Mouse (Mus musculus): ENCODE measurements around the gene Glp1r. TPM values are rescaled to one million over a fixed set of nuclear protein-coding genes. Genes with fewer than 3 reads are reported as not detected.
A peak's percentile ranks its signal among the peaks of the same experiment; 100 is the strongest.

Glp1r gene
- polyA plus RNA-seq (2012; rRNA removed) = 0.25 and 0.31 TPM in 2 replicates

GRCm38 (mm10) chr17:30901627-30902026 lies at the start of gene Glp1r:
Gene Glp1r (plus strand): TSS chr17:30901817.
- Histone ChIP-seq H3K4me1 (ENCODE audit: control insufficient read depth, insufficient read depth, low read length) (peaks cover 6% of the 10 kb centered on the region), H3K27ac (ENCODE audit: control insufficient read depth, insufficient read depth, low read depth, low read length) (no peak within 1 kb of the TSS), H3K27me3 (ENCODE audit: control insufficient read depth, insufficient read depth, low read length) (peaks cover 3% of the 10 kb centered on the region; the same call in 1 of the 2 replicates), H3K36me3 (ENCODE audit: control insufficient read depth, insufficient read depth, low read length) (no peaks in the 10 kb centered on the region), H3K4me3 (ENCODE audit: control insufficient read depth, low read depth, low read length) (no peak within 1 kb of the TSS; the same call in 1 of the 2 replicates)
- TF ChIP-seq CTCF (IDR thresholded peaks at IDR 0.05; ENCODE audit: control insufficient read depth, insufficient read depth, insufficient replicate concordance, low read depth, low read length) (no peak), POLR2A (IDR thresholded peaks at IDR 0.05; ENCODE audit: control insufficient read depth, low read depth, low read length) (no peak)

- no peak overlapping the region for H3K27ac ChIP-seq (ENCODE audit: control insufficient read depth, insufficient read depth, low read depth, low read length)
- peaks cover 2% of the 10 kb centered on the region for H3K36me3 ChIP-seq (ENCODE audit: control insufficient read depth, insufficient read depth, low read length)
- TF ChIP-seq CTCF (IDR thresholded peaks at IDR 0.05; ENCODE audit: control insufficient read depth, insufficient read depth, insufficient replicate concordance, low read depth, low read length) (peak; percentile 13; the same call in 1 of the 2 replicates), POLR2A (IDR thresholded peaks at IDR 0.05; ENCODE audit: control insufficient read depth, low read depth, low read length) (no peak)
- H3K4me3 ChIP-seq (ENCODE audit: control insufficient read depth, low read depth, low read length) = no peak overlapping the region
- H3K4me1 ChIP-seq (ENCODE audit: control insufficient read depth, insufficient read depth, low read length) = no peaks in the 10 kb centered on the region
- H3K27me3 ChIP-seq (ENCODE audit: control insufficient read depth, insufficient read depth, low read length) = no peaks in the 10 kb centered on the region
Observed at GRCm38 (mm10) chr17:30852345-30852744, 49.3 kb upstream of the Glp1r start.

- Histone ChIP-seq H3K4me1 (ENCODE audit: control insufficient read depth, insufficient read depth, low read length) (no peaks in the 10 kb centered on the region), H3K4me3 (ENCODE audit: control insufficient read depth, low read depth, low read length) (peak overlapping the region; percentile 52; the same call in 1 of the 2 replicates), H3K36me3 (ENCODE audit: control insufficient read depth, insufficient read depth, low read length) (peaks cover 2% of the 10 kb centered on the region), H3K27me3 (ENCODE audit: control insufficient read depth, insufficient read depth, low read length) (no peaks in the 10 kb centered on the region), H3K27ac (ENCODE audit: control insufficient read depth, insufficient read depth, low read depth, low read length) (peak overlapping the region; percentile 71)
- TF ChIP-seq POLR2A (IDR thresholded peaks at IDR 0.05; ENCODE audit: control insufficient read depth, low read depth, low read length) (peak; percentile 37; the same call in 1 of the 2 replicates), CTCF (IDR thresholded peaks at IDR 0.05; ENCODE audit: control insufficient read depth, insufficient read depth, insufficient replicate concordance, low read depth, low read length) (peak; percentile 4; the same call in 1 of the 2 replicates)
Observed at GRCm38 (mm10) chr17:30857347-30857746, 44.3 kb upstream of the Glp1r start.

GRCm38 (mm10) chr17:30858586-30859259 lies 42.9 kb upstream of the Glp1r start:
- no peaks in the 10 kb centered on the region for H3K4me1 ChIP-seq (ENCODE audit: control insufficient read depth, insufficient read depth, low read length)
- peak overlapping the region; percentile 23; the same call in 1 of the 2 replicates for H3K4me3 ChIP-seq (ENCODE audit: control insufficient read depth, low read depth, low read length)
- H3K36me3 ChIP-seq (ENCODE audit: control insufficient read depth, insufficient read depth, low read length) = peaks cover 2% of the 10 kb centered on the region
- 0 out of 2 replicates have a peak overlapping the region, but pooled peaks have one; percentile 10 for H3K27ac ChIP-seq (ENCODE audit: control insufficient read depth, insufficient read depth, low read depth, low read length)
- H3K27me3 ChIP-seq (ENCODE audit: control insufficient read depth, insufficient read depth, low read length) = no peaks in the 10 kb centered on the region
- TF ChIP-seq POLR2A (IDR thresholded peaks at IDR 0.05; ENCODE audit: control insufficient read depth, low read depth, low read length) = no peak
- no peak for TF ChIP-seq CTCF (IDR thresholded peaks at IDR 0.05; ENCODE audit: control insufficient read depth, insufficient read depth, insufficient replicate concordance, low read depth, low read length)

GRCm38 (mm10) chr17:30859989-30860585 lies 41.5 kb upstream of the Glp1r start:
- no peaks in the 10 kb centered on the region for H3K27me3 ChIP-seq (ENCODE audit: control insufficient read depth, insufficient read depth, low read length)
- H3K4me1 ChIP-seq (ENCODE audit: control insufficient read depth, insufficient read depth, low read length) = no peaks in the 10 kb centered on the region
- TF ChIP-seq POLR2A (IDR thresholded peaks at IDR 0.05; ENCODE audit: control insufficient read depth, low read depth, low read length) (no peak), CTCF (IDR thresholded peaks at IDR 0.05; ENCODE audit: control insufficient read depth, insufficient read depth, insufficient replicate concordance, low read depth, low read length) (no peak)
- H3K4me3 ChIP-seq (ENCODE audit: control insufficient read depth, low read depth, low read length) = no peak overlapping the region
- peaks cover 2% of the 10 kb centered on the region for H3K36me3 ChIP-seq (ENCODE audit: control insufficient read depth, insufficient read depth, low read length)
- H3K27ac ChIP-seq (ENCODE audit: control insufficient read depth, insufficient read depth, low read depth, low read length) = no peak overlapping the region

GRCm38 (mm10) chr17:30860606-30861005 lies 41.0 kb upstream of the Glp1r start:
- no peaks in the 10 kb centered on the region for H3K4me1 ChIP-seq (ENCODE audit: control insufficient read depth, insufficient read depth, low read length)

GRCm38 (mm10) chr17:30866281-30866680 lies 35.3 kb upstream of the Glp1r start:
- H3K36me3 ChIP-seq (ENCODE audit: control insufficient read depth, insufficient read depth, low read length) = no peaks in the 10 kb centered on the region
- H3K27ac ChIP-seq (ENCODE audit: control insufficient read depth, insufficient read depth, low read depth, low read length) = no peak overlapping the region
- no peaks in the 10 kb centered on the region for H3K27me3 ChIP-seq (ENCODE audit: control insufficient read depth, insufficient read depth, low read length)
- TF ChIP-seq CTCF (IDR thresholded peaks at IDR 0.05; ENCODE audit: control insufficient read depth, insufficient read depth, insufficient replicate concordance, low read depth, low read length) (no peak), POLR2A (IDR thresholded peaks at IDR 0.05; ENCODE audit: control insufficient read depth, low read depth, low read length) (no peak)
- H3K4me3 ChIP-seq (ENCODE audit: control insufficient read depth, low read depth, low read length) = no peak overlapping the region
- H3K4me1 ChIP-seq (ENCODE audit: control insufficient read depth, insufficient read depth, low read length) = no peaks in the 10 kb centered on the region

More at GRCm38 (mm10) chr17:30860606-30861005, 41.0 kb upstream of the Glp1r start:
- no peaks in the 10 kb centered on the region for H3K27me3 ChIP-seq (ENCODE audit: control insufficient read depth, insufficient read depth, low read length)
- peaks cover 2% of the 10 kb centered on the region for H3K36me3 ChIP-seq (ENCODE audit: control insufficient read depth, insufficient read depth, low read length)
- no peak overlapping the region for H3K4me3 ChIP-seq (ENCODE audit: control insufficient read depth, low read depth, low read length)
- no peak overlapping the region for H3K27ac ChIP-seq (ENCODE audit: control insufficient read depth, insufficient read depth, low read depth, low read length)
- TF ChIP-seq POLR2A (IDR thresholded peaks at IDR 0.05; ENCODE audit: control insufficient read depth, low read depth, low read length) = no peak
- no peak for TF ChIP-seq CTCF (IDR thresholded peaks at IDR 0.05; ENCODE audit: control insufficient read depth, insufficient read depth, insufficient replicate concordance, low read depth, low read length)

All from testis, adult 2 months (tissue).